Mouse (Mus musculus): ENCODE measurements around the gene Ndufaf2. TPM values are rescaled to one million over a fixed set of nuclear protein-coding genes. Genes with fewer than 3 reads are reported as not detected.

Gene Ndufaf2
- total and polyA plus RNA-seq, 3 experiments = 37.1 to 117 (median 51.2) TPM

GRCm38 (mm10) chr13:108045646-108046045 is 112.8 kb downstream of the Ndufaf2 start:
- Histone ChIP-seq H3K27me3 (replicated peaks) (no peaks in the 10 kb centered on the region), H3K9ac (ENCODE audit: insufficient read depth, low read depth) (0 out of 2 replicates have a peak overlapping the region, but pooled peaks have one; percentile 13), H3K4me1 (ENCODE audit: control insufficient read depth in 1 of 2, insufficient read depth in 2 of 2) (peaks cover 5 to 51% of the 10 kb centered on the region in 2 experiments; a peak in 3 of 4 replicates), H3K4me3 (replicated peaks in 1 of 3; ENCODE audit: low read depth in 2 of 3, low read length in 2 of 3, poor library complexity in 1 of 3) (peak overlapping the region in 2 of 3 experiments; percentile 6 to 88), H3K79me2 (replicated peaks; ENCODE audit: control insufficient read depth, extremely low read depth, insufficient read depth, poor library complexity, severe bottlenecking) (peaks cover 27% of the 10 kb centered on the region), H3K27ac (ENCODE audit: insufficient read depth, low read depth) (no peak overlapping the region; the same call in 1 of the 2 replicates), H3K4me2 (ENCODE audit: insufficient read depth, low read depth, poor library complexity, severe bottlenecking) (peak overlapping the region; percentile 74), H3K9me3 (replicated peaks; ENCODE audit: low read length) (no peaks in the 10 kb centered on the region), H3K36me3 (replicated peaks in 1 of 2; ENCODE audit: control insufficient read depth in 1 of 2, insufficient read depth in 1 of 2, low read length in 1 of 2) (peaks cover 8 to 35% of the 10 kb centered on the region in 2 experiments)
- dilution Hi-C loops (cut with MboI; ENCODE audit: extremely low pct_ligation_motif_present, extremely low pct_unique_long_range_greater_than_20kb, low sequenced_read_pairs) (no loop called here), in situ Hi-C loops (cut with MboI; ENCODE audit: low pct_ligation_motif_present, low pct_unique_long_range_greater_than_20kb, low sequenced_read_pairs) (no loop called here)
- no peak for DNase-seq (ENCODE audit: extremely low read depth)
- no peak for TF ChIP-seq UBTF (IDR thresholded peaks at IDR 0.05; ENCODE audit: low read depth, low read length)
- TF ChIP-seq ZMIZ1 (IDR thresholded peaks at IDR 0.05; ENCODE audit: low read depth, low read length) = no peak
- TF ChIP-seq NRF1 (IDR thresholded peaks at IDR 0.05; ENCODE audit: low read depth, low read length) = no peak
- no peak for TF ChIP-seq CHD1 (IDR thresholded peaks at IDR 0.05; ENCODE audit: low read depth, low read length)
- no peak for TF ChIP-seq POLR2A (IDR thresholded peaks at IDR 0.05; ENCODE audit: low read depth, low read length)
- TF ChIP-seq EP300 (IDR thresholded peaks at IDR 0.05; ENCODE audit: low read length) = no peak
- TF ChIP-seq CTCF (conservative IDR thresholded peaks at IDR 0.05 in 1 of 2, IDR thresholded peaks at IDR 0.05 in 1 of 2; ENCODE audit: low read depth in 2 of 2, low read length in 2 of 2) = no peak
- TF ChIP-seq TCF12 (IDR thresholded peaks at IDR 0.05; ENCODE audit: low read depth, low read length) = no peak
- TF ChIP-seq USF2 (conservative IDR thresholded peaks at IDR 0.05; ENCODE audit: low read depth, low read length) = no peak
- TF ChIP-seq MAZ (IDR thresholded peaks at IDR 0.05; ENCODE audit: low read depth, low read length) = no peak
- TF ChIP-seq MAFK (IDR thresholded peaks at IDR 0.05; ENCODE audit: insufficient replicate concordance, low read length) = no peak
- TF ChIP-seq GABPA (IDR thresholded peaks at IDR 0.05; ENCODE audit: insufficient replicate concordance, low read depth, low read length) = no peak
- no peak for TF ChIP-seq RAD21 (IDR thresholded peaks at IDR 0.05; ENCODE audit: low read depth, low read length)
- TF ChIP-seq ELF1 (IDR thresholded peaks at IDR 0.05; ENCODE audit: low read depth, low read length) = no peak
- TF ChIP-seq POLR2AphosphoS2 (IDR thresholded peaks at IDR 0.05; ENCODE audit: low read depth, low read length) = no peak

DNA sequence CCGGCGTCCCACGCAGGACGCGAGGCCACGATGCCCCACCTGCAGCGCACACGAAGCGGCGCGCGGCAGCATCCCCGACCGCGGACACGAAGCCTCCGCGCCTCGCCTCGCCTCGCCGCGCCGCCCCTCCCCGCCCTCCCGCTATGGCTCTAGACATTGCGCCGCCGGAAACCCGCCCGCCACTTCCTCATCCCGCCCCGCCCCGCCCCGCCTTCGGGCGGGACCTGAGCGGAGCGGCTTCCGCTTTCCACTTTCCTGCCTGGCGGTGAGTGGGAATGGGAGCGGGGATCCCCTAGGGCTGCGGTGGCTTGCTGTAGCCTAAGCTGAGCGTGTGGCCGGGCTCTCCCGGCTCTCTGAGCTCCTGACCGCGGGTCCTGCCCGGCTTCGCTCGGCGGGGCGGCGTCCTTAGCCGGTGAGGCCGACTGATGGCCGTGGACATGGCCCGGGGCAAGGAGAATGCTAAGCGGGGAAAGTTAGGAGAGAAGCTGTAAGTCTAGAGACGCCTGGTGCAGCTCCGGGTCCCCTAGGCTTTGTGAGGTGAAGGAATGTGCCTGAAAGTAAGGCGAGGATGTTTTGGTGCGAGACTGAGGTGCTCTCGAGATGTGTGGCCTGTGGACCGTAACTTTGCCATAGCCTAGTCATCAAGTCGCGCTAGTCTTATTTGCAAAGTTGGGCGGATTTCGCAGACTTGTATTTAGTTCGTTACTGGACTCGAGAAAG is 114.0 kb downstream of the Ndufaf2 start, which contains the start of gene Smim15:
Smim15 (plus strand) TSS at position 225 of the 720 bp plus-strand sequence.
- H3K9ac ChIP-seq (ENCODE audit: insufficient read depth, low read depth) = peak within 1 kb of the TSS; percentile 95
- peak within 1 kb of the TSS; percentile 88 to 96 (median 95) for H3K4me3 ChIP-seq (replicated peaks in 1 of 3; ENCODE audit: low read depth in 2 of 3, low read length in 2 of 3, poor library complexity in 1 of 3)
- peak within 1 kb of the TSS; percentile 97 for H3K4me2 ChIP-seq (ENCODE audit: insufficient read depth, low read depth, poor library complexity, severe bottlenecking)
- DNase-seq (ENCODE audit: extremely low read depth) = peak; percentile 75
- peaks cover 8 to 32% of the 10 kb centered on the region in 2 experiments for H3K36me3 ChIP-seq (replicated peaks in 1 of 2; ENCODE audit: control insufficient read depth in 1 of 2, insufficient read depth in 1 of 2, low read length in 1 of 2)
- peak within 1 kb of the TSS; percentile 62; the same call in 1 of the 2 replicates for H3K27ac ChIP-seq (ENCODE audit: insufficient read depth, low read depth)
- TF ChIP-seq MXI1 (IDR thresholded peaks at IDR 0.05; ENCODE audit: low read depth, low read length) (peak; percentile 84), MAX (IDR thresholded peaks at IDR 0.05; ENCODE audit: low read length) (0 out of 2 replicates have a peak, but pooled peaks have one; percentile 53), ZKSCAN1 (IDR thresholded peaks at IDR 0.05; ENCODE audit: borderline replicate concordance, low read depth, low read length) (no peak), NELFE (IDR thresholded peaks at IDR 0.05; ENCODE audit: low read depth, low read length) (peak; percentile 83), POLR2AphosphoS2 (IDR thresholded peaks at IDR 0.05; ENCODE audit: low read depth, low read length) (peak; percentile 58; the same call in 1 of the 2 replicates), RAD21 (IDR thresholded peaks at IDR 0.05; ENCODE audit: low read depth, low read length) (no peak), SIN3A (IDR thresholded peaks at IDR 0.05; ENCODE audit: low read length) (peak; percentile 79), ETS1 (conservative IDR thresholded peaks at IDR 0.05; ENCODE audit: low read depth, low read length) (no peak), MEF2A (IDR thresholded peaks at IDR 0.05; ENCODE audit: borderline replicate concordance, low read depth, low read length) (peak; percentile 31; the same call in 1 of the 2 replicates), ZMIZ1 (IDR thresholded peaks at IDR 0.05; ENCODE audit: low read depth, low read length) (peak; percentile 93), HCFC1 (IDR thresholded peaks at IDR 0.05; ENCODE audit: low read depth, low read length) (peak; percentile 78), CHD2 (IDR thresholded peaks at IDR 0.05; ENCODE audit: low read length) (no peak; the same call in 1 of the 2 replicates), TCF12 (IDR thresholded peaks at IDR 0.05; ENCODE audit: low read depth, low read length) (peak; percentile 81), CHD1 (IDR thresholded peaks at IDR 0.05; ENCODE audit: low read depth, low read length) (peak; percentile 36; the same call in 1 of the 2 replicates), MAZ (IDR thresholded peaks at IDR 0.05; ENCODE audit: low read depth, low read length) (peak; percentile 98), MYC (IDR thresholded peaks at IDR 0.05; ENCODE audit: low read depth, low read length) (no peak), ELF1 (IDR thresholded peaks at IDR 0.05; ENCODE audit: low read depth, low read length) (peak; percentile 94), POLR2A (IDR thresholded peaks at IDR 0.05; ENCODE audit: low read depth, low read length) (peak; percentile 88), KAT2A (IDR thresholded peaks at IDR 0.05; ENCODE audit: insufficient replicate concordance, low read length) (0 out of 2 replicates have a peak, but pooled peaks have one; percentile 66), EP300 (IDR thresholded peaks at IDR 0.05; ENCODE audit: low read length) (no peak), JUN (IDR thresholded peaks at IDR 0.05; ENCODE audit: insufficient read depth, low read depth, low read length) (no peak), CTCF (conservative IDR thresholded peaks at IDR 0.05 in 1 of 2, IDR thresholded peaks at IDR 0.05 in 1 of 2; ENCODE audit: low read depth in 2 of 2, low read length in 2 of 2) (no peak), IRF4 (IDR thresholded peaks at IDR 0.05; ENCODE audit: low read depth, low read length) (0 out of 2 replicates have a peak, but pooled peaks have one; percentile 53)
- no peaks in the 10 kb centered on the region for H3K27me3 ChIP-seq (replicated peaks)
- no peaks in the 10 kb centered on the region for H3K9me3 ChIP-seq (replicated peaks; ENCODE audit: low read length)
- H3K79me2 ChIP-seq (replicated peaks; ENCODE audit: control insufficient read depth, extremely low read depth, insufficient read depth, poor library complexity, severe bottlenecking) = peaks cover 27% of the 10 kb centered on the region
- in situ Hi-C loops (cut with MboI; ENCODE audit: low pct_ligation_motif_present, low pct_unique_long_range_greater_than_20kb, low sequenced_read_pairs) (loop anchor here (5.0 kb wide), 1 partner anchor 152 kb away; no protein-coding TSS in a partner anchor), dilution Hi-C loops (cut with MboI; ENCODE audit: extremely low pct_ligation_motif_present, extremely low pct_unique_long_range_greater_than_20kb, low sequenced_read_pairs) (no loop called here)
- H3K4me1 ChIP-seq (ENCODE audit: control insufficient read depth in 1 of 2, insufficient read depth in 2 of 2) = peaks cover 5 to 54% of the 10 kb centered on the region in 2 experiments; a peak in 3 of 4 replicates

All from CH12.LX (cell line).